Mouse (Mus musculus) bone marrow macrophage, adult 2 months (primary cell): ENCODE measurements around the gene Chchd1.

Source experiments
- CTCF ChIP-seq: IDR thresholded peaks from 2 replicates; pipeline ENCODE4 v1.5.1; 2012; ENCODE audit warnings: low read depth, mild to moderate bottlenecking, low read length, moderate library complexity
- POLR2A ChIP-seq: IDR thresholded peaks from 2 replicates; pipeline ENCODE4 v1.6.1; 2012; ENCODE audit warnings: mild to moderate bottlenecking, low read depth, low read length, borderline replicate concordance

- TF ChIP-seq POLR2A (no peak), CTCF (no peak)
These were observed 47.1 kb upstream of the Chchd1 start for GRCm38 (mm10) chr14:20655731-20656130.
